Mouse (Mus musculus): ENCODE results near the gene Prss48. TPM values are rescaled to one million over a fixed set of nuclear protein-coding genes. Genes with fewer than 3 reads are reported as not detected.

Prss48 gene
- polyA plus RNA-seq, 1 experiment from 2014 or later: 0.58 TPM

DNA sequence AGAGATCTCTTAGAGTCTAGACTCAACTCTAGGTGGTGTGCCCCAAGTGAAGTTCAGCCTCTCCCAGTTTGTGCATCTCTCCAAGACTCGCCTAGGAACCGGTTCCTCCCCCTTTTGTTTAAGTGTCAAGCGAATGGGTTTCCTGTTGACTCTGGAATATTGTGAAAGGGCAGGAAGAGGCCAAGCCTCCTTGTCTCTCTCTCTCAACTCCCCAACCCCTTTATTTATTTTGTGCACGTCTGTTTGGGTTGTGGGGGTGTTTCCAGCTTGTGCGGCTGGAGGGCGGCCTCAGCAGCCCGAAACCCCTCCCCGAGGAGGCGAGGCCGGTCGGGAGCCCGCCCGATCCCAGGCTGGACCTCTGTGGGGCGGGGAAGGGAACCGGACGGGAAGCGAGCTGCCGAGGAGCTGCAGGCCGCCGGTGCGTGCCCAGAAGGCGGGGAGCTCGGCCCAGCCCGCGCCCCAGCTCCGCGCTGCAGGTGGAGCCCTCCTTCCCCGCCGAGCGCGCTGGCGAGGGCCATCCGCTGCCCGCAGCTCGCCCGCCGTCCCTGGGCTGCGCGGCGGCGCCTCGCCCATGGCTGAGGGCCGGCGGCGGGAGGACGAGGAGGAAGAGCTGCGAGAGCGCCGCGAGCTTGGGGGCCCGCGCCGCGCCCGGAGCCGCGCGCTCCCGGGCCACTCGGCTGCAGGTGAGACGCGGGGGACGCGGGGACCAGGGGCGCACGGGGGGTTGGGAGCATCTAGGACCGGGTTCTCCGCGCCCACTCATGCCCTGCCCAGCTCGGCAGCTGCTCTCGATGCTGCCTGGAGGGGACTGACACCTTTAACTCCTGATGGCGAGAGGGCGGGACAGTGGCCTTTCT is 31.3 kb downstream of the Prss48 start, which contains the start of gene Sh3d19:
TSS of gene Sh3d19 (plus strand) at position 368 of the 857 bp plus-strand sequence.
- ATAC-seq (replicated peaks; ENCODE audit: low FRiP score, low TSS enrichment, low read depth) (peak; percentile 92), DNase-seq (ENCODE audit: low spot score) (peak; percentile 86)
- Histone ChIP-seq H3K9ac (ENCODE audit: low read length) (peak within 1 kb of the TSS; percentile 81), H3K4me1 (replicated peaks; ENCODE audit: control insufficient read depth, insufficient read depth, low read length) (peaks cover 10% of the 10 kb centered on the region), H3K27ac (ENCODE audit: low read depth) (peak within 1 kb of the TSS; percentile 89), H3K4me3 (ENCODE audit: low read depth, low read length) (peak within 1 kb of the TSS; percentile 79), H3K36me3 (ENCODE audit: control insufficient read depth, insufficient read depth, low read length) (no peaks in the 10 kb centered on the region), H3K27me3 (replicated peaks; ENCODE audit: control insufficient read depth, insufficient read depth, low read length) (no peaks in the 10 kb centered on the region), H3K4me2 (ENCODE audit: low read length) (peak within 1 kb of the TSS; percentile 86), H3K9me3 (ENCODE audit: control insufficient read depth, low read length) (no peaks in the 10 kb centered on the region)
- 1% methylated on average over 67 of the region's 73 CpGs for WGBS

DNA sequence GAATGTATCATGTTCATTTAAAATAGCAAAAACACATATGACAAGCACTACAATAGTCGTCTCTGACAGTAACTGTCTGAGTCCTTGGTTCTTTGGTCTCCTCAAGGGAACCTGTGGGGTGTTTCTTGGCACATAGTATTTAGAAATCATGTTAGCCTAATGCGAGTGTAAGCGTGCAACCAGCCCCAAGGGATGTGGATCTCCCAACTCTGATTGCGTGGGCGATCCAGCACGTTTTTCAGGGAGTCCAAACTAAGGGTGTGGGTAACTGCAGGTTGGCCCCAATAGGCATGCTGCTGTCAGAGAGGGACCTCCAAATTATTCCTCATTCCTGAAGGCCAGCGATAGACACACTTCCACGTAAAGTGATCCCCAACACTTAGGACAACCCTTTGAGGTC is 33.3 kb downstream of the Prss48 start:
- WGBS: 89% methylated on average over 8 of the region's 8 CpGs

DNA sequence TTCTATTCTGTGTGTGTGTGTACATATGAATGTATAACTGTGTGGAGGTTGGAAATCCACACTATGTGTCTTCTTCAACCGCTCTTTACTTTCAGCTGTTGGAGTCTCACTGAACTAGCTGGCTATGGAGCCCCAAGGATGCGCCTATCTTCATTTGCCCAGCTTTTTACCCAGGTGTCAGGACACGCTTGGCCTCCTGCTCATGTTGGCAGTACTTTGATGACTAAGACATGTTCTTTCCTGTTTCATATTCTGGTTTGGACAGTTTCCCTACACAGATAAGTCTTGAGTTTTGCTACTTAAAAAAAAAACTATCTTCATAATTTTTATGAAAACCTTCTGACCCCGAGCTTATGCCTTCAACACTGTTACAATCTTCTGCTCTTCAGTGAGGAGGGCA is 36.8 kb downstream of the Prss48 start:
- 88% methylated on average over 4 of the region's 4 CpGs for WGBS
- ATAC-seq (replicated peaks; ENCODE audit: low FRiP score, low TSS enrichment, low read depth) (no peak), DNase-seq (ENCODE audit: low spot score) (no peak)

More for the DNA sequence above, 33.3 kb downstream of the Prss48 start:
- Histone ChIP-seq H3K27ac (ENCODE audit: low read depth) (no peak overlapping the region), H3K9ac (ENCODE audit: low read length) (no peak overlapping the region), H3K36me3 (ENCODE audit: control insufficient read depth, insufficient read depth, low read length) (no peaks in the 10 kb centered on the region), H3K4me1 (replicated peaks; ENCODE audit: control insufficient read depth, insufficient read depth, low read length) (peaks cover 10% of the 10 kb centered on the region), H3K4me2 (ENCODE audit: low read length) (no peak overlapping the region), H3K4me3 (ENCODE audit: low read depth, low read length) (no peak overlapping the region), H3K9me3 (ENCODE audit: control insufficient read depth, low read length) (no peaks in the 10 kb centered on the region), H3K27me3 (replicated peaks; ENCODE audit: control insufficient read depth, insufficient read depth, low read length) (no peaks in the 10 kb centered on the region)
- DNase-seq (ENCODE audit: low spot score): no peak
- no peak for ATAC-seq (replicated peaks; ENCODE audit: low FRiP score, low TSS enrichment, low read depth)

DNA sequence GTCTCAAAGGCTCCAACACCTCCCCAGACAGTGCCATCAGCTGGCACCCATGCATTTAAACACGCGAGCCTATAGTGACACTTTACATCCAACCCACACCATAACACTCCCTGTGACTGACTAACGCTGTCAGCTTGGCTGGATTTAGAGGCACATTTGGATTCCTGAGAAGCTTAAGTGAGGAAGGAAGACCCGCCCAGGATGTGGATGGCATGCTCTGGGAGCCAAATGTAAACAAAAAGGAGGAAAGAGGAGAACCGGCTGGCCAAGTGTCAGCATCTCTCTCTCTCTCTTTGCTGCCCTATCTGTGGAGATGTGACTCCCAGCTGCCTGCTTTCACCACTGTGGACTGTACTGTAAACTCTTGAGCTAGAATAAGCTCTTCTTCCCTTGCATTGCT is 41.2 kb downstream of the Prss48 start:
- no peak overlapping the region for H3K9ac ChIP-seq (ENCODE audit: low read length)
- no peaks in the 10 kb centered on the region for H3K27me3 ChIP-seq (replicated peaks; ENCODE audit: control insufficient read depth, insufficient read depth, low read length)
- H3K27ac ChIP-seq (ENCODE audit: low read depth): peak overlapping the region; percentile 54
- 13% methylated on average over 5 of the region's 5 CpGs for WGBS
- no peak overlapping the region for H3K4me3 ChIP-seq (ENCODE audit: low read depth, low read length)
- H3K9me3 ChIP-seq (ENCODE audit: control insufficient read depth, low read length): peaks cover 7% of the 10 kb centered on the region; the same call in 1 of the 2 replicates
- H3K4me1 ChIP-seq (replicated peaks; ENCODE audit: control insufficient read depth, insufficient read depth, low read length): peaks cover 5% of the 10 kb centered on the region; the same call in 1 of the 2 replicates
- no peak overlapping the region for H3K4me2 ChIP-seq (ENCODE audit: low read length)
- no peaks in the 10 kb centered on the region for H3K36me3 ChIP-seq (ENCODE audit: control insufficient read depth, insufficient read depth, low read length)
- DNase-seq (ENCODE audit: low spot score) (peak; percentile 61), ATAC-seq (replicated peaks; ENCODE audit: low FRiP score, low TSS enrichment, low read depth) (no peak)

More for the DNA sequence above, 36.8 kb downstream of the Prss48 start:
- peaks cover 7% of the 10 kb centered on the region; the same call in 1 of the 2 replicates for H3K9me3 ChIP-seq (ENCODE audit: control insufficient read depth, low read length)
- no peak overlapping the region for H3K27ac ChIP-seq (ENCODE audit: low read depth)
- H3K27me3 ChIP-seq (replicated peaks; ENCODE audit: control insufficient read depth, insufficient read depth, low read length): no peaks in the 10 kb centered on the region
- H3K36me3 ChIP-seq (ENCODE audit: control insufficient read depth, insufficient read depth, low read length): no peaks in the 10 kb centered on the region
- no peak overlapping the region for H3K4me2 ChIP-seq (ENCODE audit: low read length)
- H3K4me3 ChIP-seq (ENCODE audit: low read depth, low read length): no peak overlapping the region
- H3K9ac ChIP-seq (ENCODE audit: low read length): no peak overlapping the region
- H3K4me1 ChIP-seq (replicated peaks; ENCODE audit: control insufficient read depth, insufficient read depth, low read length): peaks cover 13% of the 10 kb centered on the region

DNA sequence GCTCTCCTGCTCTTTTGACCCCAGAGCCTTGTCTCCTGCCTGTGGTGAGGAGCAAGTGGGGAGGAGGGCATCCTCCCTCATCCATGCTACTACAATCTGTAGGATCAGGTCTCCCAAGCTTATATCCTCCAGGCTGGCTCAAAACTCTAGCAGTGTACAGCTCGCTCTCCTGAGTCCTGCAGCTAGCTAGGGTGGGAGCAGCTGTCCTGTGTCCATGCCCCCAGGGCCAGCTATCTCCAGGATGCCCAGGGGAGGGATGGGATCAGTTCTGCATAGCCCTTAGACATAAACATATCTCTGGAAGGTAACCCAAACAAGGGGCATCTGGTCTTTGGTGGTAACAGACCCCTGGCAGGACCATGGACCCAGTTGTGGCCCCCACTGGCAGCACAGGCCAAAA is 42.6 kb downstream of the Prss48 start:
- Histone ChIP-seq H3K27ac (ENCODE audit: low read depth) (no peak overlapping the region), H3K9me3 (ENCODE audit: control insufficient read depth, low read length) (peaks cover 7% of the 10 kb centered on the region; the same call in 1 of the 2 replicates), H3K36me3 (ENCODE audit: control insufficient read depth, insufficient read depth, low read length) (no peaks in the 10 kb centered on the region), H3K4me1 (replicated peaks; ENCODE audit: control insufficient read depth, insufficient read depth, low read length) (peaks cover 5% of the 10 kb centered on the region; the same call in 1 of the 2 replicates), H3K27me3 (replicated peaks; ENCODE audit: control insufficient read depth, insufficient read depth, low read length) (no peaks in the 10 kb centered on the region), H3K4me2 (ENCODE audit: low read length) (no peak overlapping the region), H3K4me3 (ENCODE audit: low read depth, low read length) (no peak overlapping the region), H3K9ac (ENCODE audit: low read length) (no peak overlapping the region)
- DNase-seq (ENCODE audit: low spot score) (no peak), ATAC-seq (replicated peaks; ENCODE audit: low FRiP score, low TSS enrichment, low read depth) (no peak)
- 96% methylated on average over 1 of the region's 1 CpGs for WGBS

DNA sequence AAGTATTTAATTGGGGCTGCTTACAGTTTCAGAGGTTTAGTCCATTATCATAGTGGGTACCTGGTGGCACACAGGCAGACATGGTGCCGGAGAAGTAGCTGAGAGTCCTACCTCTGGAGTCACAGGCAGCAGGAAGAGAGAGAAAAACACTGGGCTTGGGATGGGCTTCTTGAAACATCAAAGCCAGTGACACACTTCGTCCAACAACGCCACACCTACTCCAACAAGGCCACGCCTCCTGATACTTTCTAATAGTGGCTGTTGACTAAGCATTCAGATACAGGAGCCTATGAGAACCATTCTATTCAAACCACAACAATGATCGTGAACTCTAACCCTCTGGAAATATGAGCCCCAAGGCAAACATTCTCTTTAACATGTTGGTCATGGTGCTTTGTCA is 46.6 kb downstream of the Prss48 start:
- Histone ChIP-seq H3K27ac (ENCODE audit: low read depth) (no peak overlapping the region), H3K27me3 (replicated peaks; ENCODE audit: control insufficient read depth, insufficient read depth, low read length) (no peaks in the 10 kb centered on the region), H3K4me3 (ENCODE audit: low read depth, low read length) (no peak overlapping the region), H3K36me3 (ENCODE audit: control insufficient read depth, insufficient read depth, low read length) (no peaks in the 10 kb centered on the region), H3K9me3 (ENCODE audit: control insufficient read depth, low read length) (no peaks in the 10 kb centered on the region), H3K9ac (ENCODE audit: low read length) (no peak overlapping the region), H3K4me2 (ENCODE audit: low read length) (no peak overlapping the region), H3K4me1 (replicated peaks; ENCODE audit: control insufficient read depth, insufficient read depth, low read length) (no peaks in the 10 kb centered on the region)
- DNase-seq (ENCODE audit: low spot score): no peak
- no peak for ATAC-seq (replicated peaks; ENCODE audit: low FRiP score, low TSS enrichment, low read depth)
- 91% methylated on average over 5 of the region's 5 CpGs for WGBS

DNA sequence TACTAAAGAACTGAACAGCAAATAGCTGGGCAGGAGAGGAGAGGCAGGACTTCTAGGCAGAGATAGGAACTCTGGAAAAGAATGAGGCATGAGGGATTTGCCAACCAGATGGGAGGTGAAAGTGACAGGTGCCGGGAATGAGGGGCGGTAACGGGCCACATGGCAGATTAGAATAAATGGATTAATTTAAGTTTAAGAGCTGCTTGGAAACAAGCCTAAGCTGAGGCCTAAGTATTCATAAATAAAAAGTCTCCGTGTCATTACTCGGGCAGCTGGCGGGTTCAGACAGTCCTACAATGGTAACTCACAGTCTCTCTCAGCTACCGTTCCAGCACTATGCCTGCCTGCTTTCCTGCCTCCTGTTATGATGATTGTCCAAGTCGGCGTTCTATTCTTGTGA is 47.0 kb downstream of the Prss48 start:
- Histone ChIP-seq H3K4me1 (replicated peaks; ENCODE audit: control insufficient read depth, insufficient read depth, low read length) (no peaks in the 10 kb centered on the region), H3K27ac (ENCODE audit: low read depth) (no peak overlapping the region), H3K9ac (ENCODE audit: low read length) (no peak overlapping the region), H3K36me3 (ENCODE audit: control insufficient read depth, insufficient read depth, low read length) (no peaks in the 10 kb centered on the region), H3K4me3 (ENCODE audit: low read depth, low read length) (no peak overlapping the region), H3K9me3 (ENCODE audit: control insufficient read depth, low read length) (no peaks in the 10 kb centered on the region), H3K4me2 (ENCODE audit: low read length) (no peak overlapping the region), H3K27me3 (replicated peaks; ENCODE audit: control insufficient read depth, insufficient read depth, low read length) (no peaks in the 10 kb centered on the region)
- DNase-seq (ENCODE audit: low spot score): no peak
- no peak for ATAC-seq (replicated peaks; ENCODE audit: low FRiP score, low TSS enrichment, low read depth)
- WGBS: 90% methylated on average over 9 of the region's 9 CpGs

DNA sequence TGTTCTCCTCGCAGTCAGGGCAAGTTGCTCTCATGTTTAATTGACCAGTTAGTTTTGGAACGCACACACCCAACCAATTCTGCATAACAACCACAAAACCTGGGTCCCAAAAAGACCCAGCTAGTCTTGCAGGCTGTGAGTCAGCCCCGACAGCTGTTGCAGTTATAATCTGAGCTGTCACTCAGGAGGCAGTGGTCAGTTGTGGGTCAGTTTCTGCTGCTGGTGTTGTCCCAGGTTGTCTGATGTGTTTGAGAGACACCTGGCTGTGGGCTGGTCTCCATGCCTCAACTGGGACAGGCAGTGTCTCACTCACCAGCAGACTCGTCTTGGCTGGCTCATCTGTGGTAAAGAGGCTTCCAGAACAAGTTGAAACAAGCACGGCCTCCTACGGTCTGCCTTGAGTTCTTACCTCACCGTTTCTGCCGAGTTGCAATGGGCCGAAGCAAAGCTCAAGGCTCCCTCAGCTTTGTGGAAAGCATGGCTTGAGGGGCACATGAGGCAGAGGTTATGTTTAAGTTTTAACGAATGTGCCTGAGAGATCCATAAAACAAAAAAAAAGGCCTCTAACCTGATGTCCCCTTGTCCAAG is 49.5 kb downstream of the Prss48 start:
- ATAC-seq (replicated peaks; ENCODE audit: low FRiP score, low TSS enrichment, low read depth) (no peak), DNase-seq (ENCODE audit: low spot score) (no peak)
- no peaks in the 10 kb centered on the region for H3K36me3 ChIP-seq (ENCODE audit: control insufficient read depth, insufficient read depth, low read length)
- H3K4me1 ChIP-seq (replicated peaks; ENCODE audit: control insufficient read depth, insufficient read depth, low read length): no peaks in the 10 kb centered on the region
- no peak overlapping the region for H3K27ac ChIP-seq (ENCODE audit: low read depth)
- no peak overlapping the region for H3K4me2 ChIP-seq (ENCODE audit: low read length)
- no peaks in the 10 kb centered on the region for H3K9me3 ChIP-seq (ENCODE audit: control insufficient read depth, low read length)
- 85% methylated on average over 10 of the region's 10 CpGs for WGBS
- no peaks in the 10 kb centered on the region for H3K27me3 ChIP-seq (replicated peaks; ENCODE audit: control insufficient read depth, insufficient read depth, low read length)
- no peak overlapping the region for H3K4me3 ChIP-seq (ENCODE audit: low read depth, low read length)
- H3K9ac ChIP-seq (ENCODE audit: low read length): no peak overlapping the region

Data from intestine, embryonic 14.5 days (tissue).